Mouse (Mus musculus) bone marrow macrophage, adult 2 months (primary cell): ENCODE results near the gene Olfr18.

Experiments
- CTCF ChIP-seq: IDR thresholded peaks from 2 replicates; pipeline ENCODE4 v1.5.1; 2012; ENCODE audit warnings: low read depth, mild to moderate bottlenecking, low read length, moderate library complexity
- POLR2A ChIP-seq: IDR thresholded peaks from 2 replicates; pipeline ENCODE4 v1.6.1; 2012; ENCODE audit warnings: mild to moderate bottlenecking, low read depth, low read length, borderline replicate concordance

DNA sequence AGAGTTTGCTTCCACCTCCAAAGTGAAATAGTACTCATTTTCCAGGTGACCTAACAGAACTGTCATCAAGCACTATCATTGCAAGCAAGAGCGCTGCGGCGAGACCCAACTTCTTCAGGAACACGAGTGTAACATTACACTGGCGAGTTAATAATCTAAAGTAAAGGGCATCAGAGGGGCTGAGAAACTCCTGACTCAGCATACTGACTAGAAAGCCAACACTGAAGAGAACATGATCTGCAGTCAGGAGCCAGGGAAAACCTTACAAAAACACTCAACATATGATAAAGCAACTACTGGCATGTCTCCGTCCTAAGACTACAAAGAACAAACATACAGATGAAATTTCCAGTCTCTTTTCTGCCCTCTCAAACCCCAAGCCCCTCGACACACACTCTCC is 47.8 kb upstream of the Olfr18 start:
- TF ChIP-seq CTCF (no peak), POLR2A (no peak)
